Mouse (Mus musculus): ENCODE data around the gene Aldh8a1. TPM values are rescaled to one million over a fixed set of nuclear protein-coding genes. Genes with fewer than 3 reads are reported as not detected.

The Aldh8a1 gene
- polyA plus RNA-seq, 1 experiment from 2014 or later, result not detected

DNA sequence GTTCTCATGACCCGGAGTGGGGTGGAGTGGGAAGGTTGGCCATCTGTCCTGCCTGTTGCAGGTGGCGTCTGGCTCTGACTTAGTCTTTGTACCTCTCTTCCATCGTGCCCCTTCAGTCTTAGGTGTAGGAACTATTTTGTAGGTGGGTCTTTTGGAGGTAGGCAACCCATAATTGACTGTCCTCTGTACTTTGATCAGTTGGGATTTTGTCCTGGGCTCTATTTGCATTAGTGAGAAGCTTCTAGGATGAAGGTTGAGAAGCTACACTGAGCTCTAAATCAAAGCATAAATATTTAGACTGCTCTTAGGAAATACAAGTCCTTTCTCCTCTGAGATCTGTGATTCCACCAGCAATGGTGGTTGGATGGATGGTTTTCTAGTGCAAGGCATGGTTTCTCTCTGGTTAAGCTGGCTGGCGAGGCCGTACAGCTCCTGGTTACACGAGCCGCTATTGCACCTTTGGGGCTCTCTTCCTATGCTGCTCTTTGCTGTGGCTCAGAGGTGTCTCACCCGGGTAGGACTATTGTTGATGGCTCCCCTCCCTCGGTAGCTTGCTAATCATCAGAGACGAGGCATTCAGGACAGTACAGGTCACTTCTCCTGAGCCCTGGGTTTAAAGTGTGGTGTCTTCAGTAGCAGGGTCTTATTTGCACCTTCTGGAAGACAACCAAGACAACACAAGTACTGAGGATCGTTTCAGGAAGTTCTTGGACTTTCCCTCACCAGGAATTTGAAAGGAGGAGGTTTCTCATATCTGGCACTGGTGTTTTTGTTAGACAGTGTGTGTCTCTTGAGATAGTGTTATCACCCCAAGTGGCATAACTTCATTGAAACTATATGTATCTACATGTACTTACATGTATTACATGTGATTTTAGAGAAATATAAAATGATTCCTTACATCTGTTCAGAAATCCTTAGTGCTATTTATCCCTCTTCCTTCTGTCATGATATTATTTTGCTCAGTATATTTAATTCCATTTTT is 26.3 kb upstream of the Aldh8a1 start:
- Histone ChIP-seq H3K4me1 (replicated peaks) (no peaks in the 10 kb centered on the region), H3K9me3 (no peaks in the 10 kb centered on the region), H3K27ac (no peak overlapping the region), H3K27me3 (no peaks in the 10 kb centered on the region), H3K4me3 (replicated peaks) (no peak overlapping the region), H3K36me3 (peaks cover 74% of the 10 kb centered on the region), H3K9ac (replicated peaks) (no peak overlapping the region), H3K4me2 (no peak overlapping the region)
- no peak for ATAC-seq (ENCODE audit: insufficient number of reproducible peaks, insufficient read depth, low FRiP score, low TSS enrichment, low read depth)
- 93% methylated on average over 11 of the region's 11 CpGs for WGBS

DNA sequence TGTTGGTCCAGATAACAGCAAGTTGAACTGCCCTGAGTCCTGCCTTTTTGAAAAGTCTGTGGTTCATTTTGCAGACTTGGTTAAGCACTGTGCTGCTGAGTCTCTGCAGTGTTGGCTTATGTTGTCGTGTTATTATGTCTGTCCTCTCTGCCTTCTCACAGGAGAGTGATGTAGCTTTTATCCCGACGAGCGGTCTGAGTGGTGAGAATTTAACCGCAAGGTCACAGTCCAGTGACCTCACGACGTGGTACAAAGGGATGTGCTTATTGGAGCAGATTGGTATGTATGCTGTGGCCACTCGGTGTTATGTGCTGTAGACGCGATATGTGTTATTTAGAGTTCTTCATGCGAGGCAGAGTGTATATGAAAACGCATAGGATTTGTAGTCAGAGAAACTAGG is 25.3 kb upstream of the Aldh8a1 start:
- 91% methylated on average over 12 of the region's 12 CpGs for WGBS

DNA sequence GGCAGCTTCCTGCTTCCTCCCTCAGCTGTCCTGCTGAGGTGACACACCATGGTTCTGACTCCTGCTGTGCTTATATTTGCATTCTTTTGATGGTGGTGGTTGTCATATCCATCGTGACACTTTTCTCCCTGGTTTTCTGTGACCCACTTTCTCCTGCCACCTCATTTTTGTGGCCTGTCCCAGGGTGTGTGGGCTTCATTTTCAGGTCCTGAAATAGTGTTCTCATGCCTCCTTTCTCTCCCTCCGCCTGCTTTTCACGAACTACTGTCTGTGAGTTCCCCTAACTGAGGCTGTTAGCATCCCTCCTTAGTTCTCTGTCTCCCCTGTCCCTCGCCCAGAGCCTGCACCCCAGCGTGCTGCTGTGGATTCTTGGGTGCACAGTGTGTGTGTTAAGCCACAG is 23.2 kb upstream of the Aldh8a1 start:
- Histone ChIP-seq H3K9ac (replicated peaks) (no peak overlapping the region), H3K4me2 (no peak overlapping the region), H3K4me3 (replicated peaks) (no peak overlapping the region), H3K36me3 (peaks cover 76% of the 10 kb centered on the region), H3K27ac (no peak overlapping the region), H3K27me3 (no peaks in the 10 kb centered on the region), H3K4me1 (replicated peaks) (no peaks in the 10 kb centered on the region), H3K9me3 (no peaks in the 10 kb centered on the region)
- no peak for ATAC-seq (ENCODE audit: insufficient number of reproducible peaks, insufficient read depth, low FRiP score, low TSS enrichment, low read depth)
- 63% methylated on average over 5 of the region's 5 CpGs for WGBS

More for the DNA sequence above, 25.3 kb upstream of the Aldh8a1 start:
- Histone ChIP-seq H3K27ac (no peak overlapping the region), H3K9me3 (no peaks in the 10 kb centered on the region), H3K4me2 (no peak overlapping the region), H3K4me3 (replicated peaks) (no peak overlapping the region), H3K36me3 (peaks cover 76% of the 10 kb centered on the region), H3K4me1 (replicated peaks) (no peaks in the 10 kb centered on the region), H3K9ac (replicated peaks) (no peak overlapping the region), H3K27me3 (no peaks in the 10 kb centered on the region)
- ATAC-seq (ENCODE audit: insufficient number of reproducible peaks, insufficient read depth, low FRiP score, low TSS enrichment, low read depth), result no peak

DNA sequence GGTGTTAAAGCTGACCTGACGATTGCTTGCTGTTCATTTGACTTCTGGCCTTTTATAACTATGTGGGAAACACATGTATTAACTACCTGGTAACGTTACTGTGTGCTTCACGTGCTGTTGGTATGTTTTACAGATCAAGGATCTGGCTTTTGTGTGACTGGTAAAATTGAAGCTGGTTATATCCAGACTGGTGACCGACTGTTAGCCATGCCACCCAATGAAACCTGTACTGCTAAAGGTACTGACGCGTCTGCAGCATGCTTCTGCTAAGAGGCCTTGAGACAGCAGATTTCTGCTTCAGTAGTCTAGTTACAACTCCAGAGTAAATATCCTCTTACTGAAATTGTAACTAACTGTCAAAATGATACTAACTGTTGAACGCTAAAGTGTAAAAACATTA is 22.6 kb upstream of the Aldh8a1 start:
- Histone ChIP-seq H3K4me3 (replicated peaks) (no peak overlapping the region), H3K27ac (no peak overlapping the region), H3K4me1 (replicated peaks) (no peaks in the 10 kb centered on the region), H3K36me3 (peaks cover 79% of the 10 kb centered on the region), H3K4me2 (no peak overlapping the region), H3K9me3 (no peaks in the 10 kb centered on the region), H3K27me3 (no peaks in the 10 kb centered on the region), H3K9ac (replicated peaks) (no peak overlapping the region)
- ATAC-seq (ENCODE audit: insufficient number of reproducible peaks, insufficient read depth, low FRiP score, low TSS enrichment, low read depth), result no peak
- 88% methylated on average over 7 of the region's 7 CpGs for WGBS

DNA sequence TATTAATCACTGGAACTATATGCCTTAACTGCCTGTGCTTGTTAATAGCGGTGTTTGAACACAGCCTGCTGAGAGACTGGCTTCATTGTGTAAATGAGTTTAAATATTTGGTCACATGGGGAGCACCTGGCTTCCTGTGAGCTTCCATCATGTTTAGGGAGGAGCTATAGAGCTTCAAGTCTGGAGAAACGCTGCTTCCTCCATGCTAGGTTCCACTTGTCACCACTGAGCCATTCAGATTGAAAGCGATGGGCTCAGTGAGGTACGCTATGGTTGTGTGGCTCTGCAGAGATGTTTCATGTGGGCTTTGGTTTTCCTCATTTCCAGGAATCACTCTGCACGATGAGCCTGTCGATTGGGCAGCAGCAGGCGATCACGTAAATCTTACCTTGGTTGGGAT is 19.1 kb upstream of the Aldh8a1 start:
- Histone ChIP-seq H3K9ac (replicated peaks) (no peak overlapping the region), H3K9me3 (no peaks in the 10 kb centered on the region), H3K4me1 (replicated peaks) (no peaks in the 10 kb centered on the region), H3K4me2 (no peak overlapping the region), H3K4me3 (replicated peaks) (no peak overlapping the region), H3K27ac (no peak overlapping the region), H3K27me3 (no peaks in the 10 kb centered on the region), H3K36me3 (peaks cover 79% of the 10 kb centered on the region)
- ATAC-seq (ENCODE audit: insufficient number of reproducible peaks, insufficient read depth, low FRiP score, low TSS enrichment, low read depth), result no peak
- WGBS, result 92% methylated on average over 8 of the region's 8 CpGs

DNA sequence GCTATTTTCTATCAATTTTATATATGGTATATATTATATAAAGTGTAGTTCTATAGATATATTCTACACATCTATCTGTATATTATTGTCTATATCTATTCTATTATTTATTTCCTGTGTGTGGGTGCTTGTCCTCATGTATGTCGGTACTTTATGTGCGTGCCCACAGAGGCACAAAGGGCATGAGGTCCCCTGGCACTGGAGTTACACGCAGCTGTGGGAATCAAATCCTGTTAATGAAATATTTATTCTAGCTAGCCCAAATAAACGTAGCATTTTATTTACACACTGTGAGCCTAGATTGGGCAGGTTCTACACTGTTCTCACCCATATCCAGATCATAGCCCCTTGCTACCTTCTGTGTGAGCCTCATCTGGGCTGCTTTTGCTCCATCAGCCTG is 18.0 kb upstream of the Aldh8a1 start:
- Histone ChIP-seq H3K27me3 (no peaks in the 10 kb centered on the region), H3K36me3 (peaks cover 78% of the 10 kb centered on the region), H3K4me2 (no peak overlapping the region), H3K4me1 (replicated peaks) (no peaks in the 10 kb centered on the region), H3K9ac (replicated peaks) (no peak overlapping the region), H3K4me3 (replicated peaks) (no peak overlapping the region), H3K9me3 (no peaks in the 10 kb centered on the region), H3K27ac (no peak overlapping the region)
- WGBS, result 97% methylated on average over 4 of the region's 4 CpGs
- ATAC-seq (ENCODE audit: insufficient number of reproducible peaks, insufficient read depth, low FRiP score, low TSS enrichment, low read depth), result no peak

DNA sequence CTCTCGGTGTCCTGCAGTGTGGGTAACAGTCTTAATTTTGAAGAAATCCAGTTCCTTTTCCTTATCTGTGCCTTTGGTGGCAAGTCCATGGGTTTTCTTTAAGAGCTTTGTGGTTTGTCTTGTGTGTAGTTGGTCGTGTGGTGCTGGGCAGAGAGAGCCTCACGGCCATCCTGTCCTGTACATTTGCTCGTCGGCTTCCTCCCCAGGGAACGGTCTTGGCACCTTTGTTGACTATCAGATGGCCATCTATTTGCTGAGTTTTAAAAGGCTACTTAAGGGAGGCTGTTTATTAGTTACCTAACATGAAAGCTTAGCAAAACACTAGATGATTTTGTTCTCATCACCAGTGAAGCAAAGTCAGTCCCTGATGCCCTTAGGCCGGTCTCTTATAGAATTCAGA is 15.2 kb upstream of the Aldh8a1 start:
- no peak for ATAC-seq (ENCODE audit: insufficient number of reproducible peaks, insufficient read depth, low FRiP score, low TSS enrichment, low read depth)

DNA sequence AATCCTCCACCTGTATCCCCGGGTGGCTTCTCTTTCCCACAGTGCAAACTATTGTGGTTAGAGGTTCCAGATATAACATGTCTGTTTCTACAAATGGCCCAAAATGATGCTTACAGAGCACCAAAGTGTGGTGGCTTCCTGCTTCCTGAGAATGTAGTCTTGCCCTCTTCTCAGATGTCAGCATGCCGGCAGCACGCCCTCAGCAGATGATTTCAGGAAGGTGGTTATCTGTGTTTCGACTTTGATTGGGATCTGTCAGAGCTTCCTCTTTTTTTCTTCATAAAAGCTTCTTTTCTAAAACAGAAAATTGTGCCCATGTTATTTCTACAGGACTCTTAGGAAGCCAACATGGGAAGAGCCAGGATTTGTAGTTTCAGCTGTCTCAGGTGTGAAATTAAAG is 13.8 kb upstream of the Aldh8a1 start:
- Histone ChIP-seq H3K4me3 (replicated peaks) (no peak overlapping the region), H3K27me3 (no peaks in the 10 kb centered on the region), H3K36me3 (peaks cover 85% of the 10 kb centered on the region), H3K9ac (replicated peaks) (no peak overlapping the region), H3K9me3 (no peaks in the 10 kb centered on the region), H3K4me1 (replicated peaks) (no peaks in the 10 kb centered on the region), H3K27ac (no peak overlapping the region), H3K4me2 (no peak overlapping the region)
- 94% methylated on average over 4 of the region's 4 CpGs for WGBS
- no peak for ATAC-seq (ENCODE audit: insufficient number of reproducible peaks, insufficient read depth, low FRiP score, low TSS enrichment, low read depth)

More for the DNA sequence above, 15.2 kb upstream of the Aldh8a1 start:
- Histone ChIP-seq H3K4me1 (replicated peaks) (no peaks in the 10 kb centered on the region), H3K27me3 (no peaks in the 10 kb centered on the region), H3K27ac (no peak overlapping the region), H3K36me3 (peaks cover 79% of the 10 kb centered on the region), H3K9me3 (no peaks in the 10 kb centered on the region), H3K4me2 (no peak overlapping the region), H3K9ac (replicated peaks) (no peak overlapping the region), H3K4me3 (replicated peaks) (no peak overlapping the region)
- 76% methylated on average over 7 of the region's 7 CpGs for WGBS

DNA sequence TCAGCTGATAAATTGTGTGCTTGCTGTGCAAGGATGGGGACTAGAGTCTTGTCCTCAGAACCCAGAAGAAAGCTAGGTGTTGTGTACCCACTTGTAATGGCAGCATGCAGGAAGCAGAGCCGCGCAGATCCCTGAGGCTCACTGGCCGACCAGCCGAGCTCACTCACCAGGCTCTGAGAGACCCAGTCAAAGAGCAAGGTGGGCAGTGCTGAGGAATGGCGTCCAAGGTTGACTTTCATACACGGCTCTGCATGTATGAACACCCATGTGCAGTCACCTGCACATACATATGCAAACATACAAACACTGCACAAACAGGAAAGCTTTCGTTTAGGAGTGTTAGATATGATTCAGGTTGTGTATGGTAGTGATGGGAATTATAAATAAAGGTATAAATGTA is 12.1 kb upstream of the Aldh8a1 start:
- Histone ChIP-seq H3K4me1 (replicated peaks) (no peaks in the 10 kb centered on the region), H3K36me3 (peaks cover 87% of the 10 kb centered on the region), H3K4me3 (replicated peaks) (no peak overlapping the region), H3K9ac (replicated peaks) (no peak overlapping the region), H3K9me3 (no peaks in the 10 kb centered on the region), H3K27me3 (no peaks in the 10 kb centered on the region), H3K27ac (no peak overlapping the region), H3K4me2 (no peak overlapping the region)
- no peak for ATAC-seq (ENCODE audit: insufficient number of reproducible peaks, insufficient read depth, low FRiP score, low TSS enrichment, low read depth)
- 98% methylated on average over 7 of the region's 7 CpGs for WGBS

DNA sequence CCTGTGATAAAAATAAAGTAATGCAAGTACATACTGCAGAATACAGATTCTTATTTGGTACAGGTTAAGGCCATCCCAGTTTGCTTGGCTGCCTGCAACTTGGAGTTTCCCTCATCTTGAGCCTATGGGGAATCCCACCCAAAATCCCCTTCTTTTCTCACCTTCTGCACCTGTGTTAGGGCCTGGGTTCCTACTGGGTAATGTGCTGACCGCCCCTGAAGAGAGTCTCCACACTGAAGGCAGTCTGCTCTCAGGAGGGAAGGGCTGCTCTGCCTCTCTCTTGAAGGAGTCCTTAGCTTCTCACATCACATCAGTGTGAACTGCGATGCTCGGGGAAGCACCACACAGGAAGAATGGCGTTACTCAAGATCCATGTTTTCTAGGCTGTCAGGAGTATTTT is 11.2 kb upstream of the Aldh8a1 start:
- ATAC-seq (ENCODE audit: insufficient number of reproducible peaks, insufficient read depth, low FRiP score, low TSS enrichment, low read depth), result no peak
- Histone ChIP-seq H3K4me2 (no peak overlapping the region), H3K36me3 (peaks cover 85% of the 10 kb centered on the region), H3K27me3 (no peaks in the 10 kb centered on the region), H3K27ac (no peak overlapping the region), H3K9me3 (no peaks in the 10 kb centered on the region), H3K4me3 (replicated peaks) (no peak overlapping the region), H3K4me1 (replicated peaks) (no peaks in the 10 kb centered on the region), H3K9ac (replicated peaks) (no peak overlapping the region)
- 87% methylated on average over 4 of the region's 4 CpGs for WGBS

DNA sequence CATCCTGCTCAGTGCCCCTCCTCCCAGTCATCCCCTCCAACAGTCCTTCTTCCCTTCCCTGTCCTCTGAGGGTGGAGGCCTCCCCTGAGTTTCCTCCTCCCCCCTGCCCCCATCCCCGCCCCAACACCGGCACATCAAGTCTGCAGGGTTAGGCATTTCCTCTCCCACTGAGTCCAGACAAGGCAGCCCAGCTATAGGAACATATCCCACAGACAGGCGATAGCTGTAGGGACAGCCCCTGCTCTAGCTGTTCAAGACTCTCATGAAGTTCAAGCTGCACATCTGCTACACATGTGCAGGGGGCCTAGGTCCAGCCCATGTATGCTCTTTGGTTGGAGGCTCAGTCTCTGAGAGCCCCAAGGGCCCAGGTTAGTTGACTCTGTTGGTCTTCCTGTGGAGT is 10.6 kb upstream of the Aldh8a1 start:
- Histone ChIP-seq H3K9me3 (no peaks in the 10 kb centered on the region), H3K27ac (no peak overlapping the region), H3K4me1 (replicated peaks) (no peaks in the 10 kb centered on the region), H3K4me3 (replicated peaks) (no peak overlapping the region), H3K4me2 (no peak overlapping the region), H3K27me3 (no peaks in the 10 kb centered on the region), H3K9ac (replicated peaks) (no peak overlapping the region), H3K36me3 (peaks cover 81% of the 10 kb centered on the region)
- 69% methylated on average over 3 of the region's 3 CpGs for WGBS
- no peak for ATAC-seq (ENCODE audit: insufficient number of reproducible peaks, insufficient read depth, low FRiP score, low TSS enrichment, low read depth)

DNA sequence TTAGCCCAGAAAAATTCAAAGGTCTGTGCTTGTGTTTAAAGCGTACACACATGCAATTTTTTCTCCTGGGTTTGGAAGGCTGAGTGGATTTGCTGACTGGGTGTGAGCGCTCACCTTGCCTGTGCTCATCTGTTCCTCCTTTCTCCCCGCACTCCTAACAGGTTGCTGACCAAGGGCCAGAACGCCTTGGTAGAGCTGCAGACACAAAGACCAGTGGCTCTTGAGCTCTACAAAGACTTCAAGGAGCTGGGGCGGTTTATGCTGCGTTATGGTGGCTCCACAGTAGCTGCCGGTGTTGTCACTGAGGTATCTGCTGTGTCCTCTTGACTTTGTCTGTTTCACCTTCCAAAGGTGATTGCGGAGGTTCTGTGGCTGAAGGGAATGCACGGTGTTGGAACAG is 9.6 kb upstream of the Aldh8a1 start:
- Histone ChIP-seq H3K36me3 (peaks cover 73% of the 10 kb centered on the region), H3K27ac (no peak overlapping the region), H3K4me1 (replicated peaks) (no peaks in the 10 kb centered on the region), H3K27me3 (no peaks in the 10 kb centered on the region), H3K4me2 (no peak overlapping the region), H3K9me3 (no peaks in the 10 kb centered on the region), H3K4me3 (replicated peaks) (no peak overlapping the region), H3K9ac (replicated peaks) (no peak overlapping the region)
- WGBS, result 93% methylated on average over 9 of the region's 9 CpGs
- ATAC-seq (ENCODE audit: insufficient number of reproducible peaks, insufficient read depth, low FRiP score, low TSS enrichment, low read depth), result no peak

Measured in limb, embryonic 12.5 days (tissue).